Mouse (Mus musculus) forebrain, embryonic 15.5 days (tissue): Measurements from ENCODE around the gene Rnf19b. TPM values are rescaled to one million over a fixed set of nuclear protein-coding genes. Genes with fewer than 3 reads are reported as not detected.

ENCODE experiments used
- ATAC-seq: fragments of 200-750 bp; cut with Nextera tagmentation; replicated peaks from 2 replicates; pipeline ENCODE4 v1.8.0; 2017; ENCODE audit warnings: mild to moderate bottlenecking, moderate TSS enrichment, moderate library complexity
- H3K27ac ChIP-seq: fragments of 300-500 bp; sonication (generic); replicated peaks from 2 replicates; pipeline ENCODE4 v1.5.1; 2015; ENCODE audit warnings: mild to moderate bottlenecking, inconsistent platforms
- H3K27me3 ChIP-seq: fragments of 300-500 bp; sonication (generic); 2 replicates; pipeline ENCODE4 v1.6.1; 2015; ENCODE audit warnings: inconsistent platforms
- H3K36me3 ChIP-seq: fragments of 300-500 bp; sonication (generic); 2 replicates; pipeline ENCODE4 v1.6.1; 2015; ENCODE audit warnings: mild to moderate bottlenecking, inconsistent platforms
- H3K4me1 ChIP-seq: fragments of 300-500 bp; sonication (generic); 2 replicates; pipeline ENCODE4 v1.6.1; 2015; ENCODE audit warnings: inconsistent platforms
- H3K4me2 ChIP-seq: fragments of 300-500 bp; sonication (generic); replicated peaks from 2 replicates; pipeline ENCODE4 v1.6.1; 2015; ENCODE audit warnings: mild to moderate bottlenecking, inconsistent platforms
- H3K4me3 ChIP-seq: fragments of 300-500 bp; sonication (generic); 2 replicates; pipeline ENCODE4 v1.5.1; 2015; ENCODE audit warnings: mild to moderate bottlenecking, inconsistent platforms
- H3K9ac ChIP-seq: fragments of 300-500 bp; sonication (generic); replicated peaks from 2 replicates; pipeline ENCODE4 v1.6.1; 2015; ENCODE audit warnings: mild to moderate bottlenecking, inconsistent platforms
- H3K9me3 ChIP-seq: fragments of 300-500 bp; sonication (generic); 2 replicates; pipeline ENCODE4 v1.6.1; 2016; ENCODE audit warnings: inconsistent platforms
- WGBS: fragments of 180-500 bp; shearing (Covaris S2); methylation state at CpG from one replicate; pipeline ENCODE4 v1.1.7; 2015; ENCODE audit warnings: mixed read lengths; 5-methylcytosine and 5-hydroxymethylcytosine counted together
- polyA plus RNA-seq: library from polyadenylated mRNA; unstranded; fragments of >200 nt; fragmentation: Nextera tagmentation; extraction: Ambion mirVana; gene quantifications from 2 replicates; pipeline ENCODE4 v1.2.1, GENCODE M21; 2015

Rnf19b gene
- polyA plus RNA-seq, 1 experiment from 2014 or later = 23.2 TPM

GRCm38 (mm10) chr4:129129387-129129786, 71.3 kb downstream of the Rnf19b start:
- H3K4me1 ChIP-seq = peaks cover 48% of the 10 kb centered on the region
- WGBS = 39% methylated on average over 9 of the region's 9 CpGs

GRCm38 (mm10) chr4:129130149-129130548, 72.1 kb downstream of the Rnf19b start:
- H3K4me1 ChIP-seq = peaks cover 45% of the 10 kb centered on the region

More at GRCm38 (mm10) chr4:129129387-129129786, 71.3 kb downstream of the Rnf19b start:
- Histone ChIP-seq H3K36me3 (no peaks in the 10 kb centered on the region), H3K9me3 (no peaks in the 10 kb centered on the region), H3K9ac (no peak overlapping the region), H3K27ac (no peak overlapping the region), H3K4me2 (no peak overlapping the region), H3K4me3 (no peak overlapping the region), H3K27me3 (0 out of 2 replicates have a peak, but pooled peaks cover 2% of the 10 kb centered on the region)
- no peak for ATAC-seq

GRCm38 (mm10) chr4:129130755-129131303, 72.8 kb downstream of the Rnf19b start:
- H3K9ac ChIP-seq = no peak overlapping the region
- no peaks in the 10 kb centered on the region for H3K36me3 ChIP-seq
- no peaks in the 10 kb centered on the region for H3K9me3 ChIP-seq
- WGBS = 5% methylated on average over 17 of the region's 17 CpGs
- H3K27me3 ChIP-seq = peaks cover 9% of the 10 kb centered on the region
- ATAC-seq = no peak
- H3K4me2 ChIP-seq = peak overlapping the region; percentile 14
- H3K4me3 ChIP-seq = peak overlapping the region; percentile 4; the same call in 1 of the 2 replicates
- no peak overlapping the region for H3K27ac ChIP-seq
- peaks cover 38% of the 10 kb centered on the region for H3K4me1 ChIP-seq

More at GRCm38 (mm10) chr4:129130149-129130548, 72.1 kb downstream of the Rnf19b start:
- no peaks in the 10 kb centered on the region for H3K36me3 ChIP-seq
- no peak overlapping the region for H3K27ac ChIP-seq
- H3K9ac ChIP-seq = no peak overlapping the region
- 0 out of 2 replicates have a peak overlapping the region, but pooled peaks have one; percentile 4 for H3K4me3 ChIP-seq
- no peaks in the 10 kb centered on the region for H3K9me3 ChIP-seq
- H3K4me2 ChIP-seq = peak overlapping the region; percentile 14; the same call in 1 of the 2 replicates
- peaks cover 2% of the 10 kb centered on the region; the same call in 1 of the 2 replicates for H3K27me3 ChIP-seq
- ATAC-seq = peak; percentile 58
- 3% methylated on average over 8 of the region's 8 CpGs for WGBS

- Histone ChIP-seq H3K9me3 (no peaks in the 10 kb centered on the region), H3K4me1 (peaks cover 26% of the 10 kb centered on the region), H3K36me3 (no peaks in the 10 kb centered on the region), H3K4me2 (peak overlapping the region; percentile 32), H3K27me3 (peaks cover 22% of the 10 kb centered on the region), H3K9ac (0 out of 2 replicates have a peak overlapping the region, but pooled peaks have one; percentile 10), H3K27ac (no peak overlapping the region), H3K4me3 (no peak overlapping the region)
- no peak for ATAC-seq
- 10% methylated on average over 15 of the region's 15 CpGs for WGBS
Measured at GRCm38 (mm10) chr4:129134799-129135585, 76.9 kb downstream of the Rnf19b start.

Other genes with a start within 250 kb of the Rnf19b start
- 9.5 and 10.5 TPM in 2 replicates for gene Trim62, start 174.7 kb upstream of the Rnf19b start, polyA plus RNA-seq
- gene Azin2, start 95.8 kb upstream of the Rnf19b start, polyA plus RNA-seq = 12.3 and 13.7 TPM in 2 replicates
- gene Ak2, start 66.3 kb upstream of the Rnf19b start, polyA plus RNA-seq = 106 and 116 TPM in 2 replicates
- gene Tmem54, start 47.3 kb downstream of the Rnf19b start, polyA plus RNA-seq = not detected in 2 replicates
- 48.0 and 53.1 TPM in 2 replicates for gene Hpca, start 63.8 kb downstream of the Rnf19b start, polyA plus RNA-seq
- gene Fndc5, start 78.7 kb downstream of the Rnf19b start, polyA plus RNA-seq = 2.6 and 2.8 TPM in 2 replicates
- gene S100pbp, start 131.5 kb downstream of the Rnf19b start, polyA plus RNA-seq = 15.3 and 17.2 TPM in 2 replicates
- gene Yars, start 131.5 kb downstream of the Rnf19b start, polyA plus RNA-seq = 106 and 115 TPM in 2 replicates
- 4.1 and 4.5 TPM in 2 replicates for gene C77080, start 203.1 kb downstream of the Rnf19b start, polyA plus RNA-seq
- gene Sync, start 229.3 kb downstream of the Rnf19b start, polyA plus RNA-seq = 0.13 and 0.36 TPM in 2 replicates